Mouse (Mus musculus): ENCODE measurements around the gene Ighmbp2. TPM values are rescaled to one million over a fixed set of nuclear protein-coding genes. Genes with fewer than 3 reads are reported as not detected.

The Ighmbp2 gene
- polyA plus RNA-seq, 1 experiment from 2014 or later: 6.8 TPM

GRCm38 (mm10) chr19:3269279-3269678 lies 13.5 kb downstream of the Ighmbp2 start:
- Histone ChIP-seq H3K27ac (ENCODE audit: low read depth, low read length) (no peak overlapping the region), H3K9ac (ENCODE audit: low read length) (no peak overlapping the region), H3K9me3 (ENCODE audit: control insufficient read depth, low read length) (no peaks in the 10 kb centered on the region), H3K4me2 (no peak overlapping the region), H3K4me3 (ENCODE audit: low read depth, low read length) (no peak overlapping the region), H3K4me1 (ENCODE audit: control insufficient read depth, insufficient read depth, low read length) (no peaks in the 10 kb centered on the region), H3K36me3 (ENCODE audit: control insufficient read depth, insufficient read depth, low read length) (peaks cover 28% of the 10 kb centered on the region), H3K27me3 (ENCODE audit: control insufficient read depth, insufficient read depth, low read length) (no peaks in the 10 kb centered on the region)
- no peak for DNase-seq (ENCODE audit: low spot score, missing footprints)
- no peak for ATAC-seq (ENCODE audit: low FRiP score)
- 92% methylated on average over 9 of the region's 9 CpGs for WGBS

DNA sequence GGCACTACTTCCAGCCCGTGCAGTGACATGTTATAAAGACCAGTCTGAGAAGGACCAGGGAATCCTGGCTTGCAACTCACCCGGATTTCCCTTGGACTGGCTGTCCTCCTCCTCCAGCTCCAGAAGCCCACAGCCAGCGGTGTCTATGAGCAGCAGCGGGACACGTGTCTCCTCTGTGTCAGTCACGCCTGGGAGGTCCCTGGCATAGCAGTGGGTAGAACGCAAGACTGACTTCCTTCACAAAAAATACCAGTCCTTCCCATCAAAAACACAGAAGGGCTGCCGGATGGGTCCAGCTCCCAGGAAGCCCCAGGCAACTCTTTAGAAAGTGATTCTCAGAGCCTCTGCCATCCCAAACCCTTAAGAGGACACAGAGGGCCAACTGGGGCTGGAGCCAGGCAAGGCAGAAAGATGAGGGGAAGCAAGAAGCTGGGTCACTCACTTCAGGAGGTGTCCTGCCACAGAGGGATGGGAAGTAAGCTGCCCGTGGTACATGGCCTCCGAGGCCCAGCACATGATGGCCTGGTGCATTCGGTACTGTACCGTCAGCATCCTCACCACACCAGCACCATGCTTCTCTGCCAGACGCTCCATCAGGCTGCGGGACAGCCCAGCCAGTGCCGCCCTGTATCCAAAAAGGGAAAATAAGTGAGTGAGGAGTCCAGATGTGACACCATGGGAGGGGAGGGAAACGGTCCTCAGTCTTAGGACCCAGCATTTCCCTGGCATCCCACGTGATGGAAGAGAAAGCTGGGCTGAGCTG lies 14.4 kb downstream of the Ighmbp2 start:
- no peak for DNase-seq (ENCODE audit: low spot score, missing footprints)
- H3K27me3 ChIP-seq (ENCODE audit: control insufficient read depth, insufficient read depth, low read length): no peaks in the 10 kb centered on the region

DNA sequence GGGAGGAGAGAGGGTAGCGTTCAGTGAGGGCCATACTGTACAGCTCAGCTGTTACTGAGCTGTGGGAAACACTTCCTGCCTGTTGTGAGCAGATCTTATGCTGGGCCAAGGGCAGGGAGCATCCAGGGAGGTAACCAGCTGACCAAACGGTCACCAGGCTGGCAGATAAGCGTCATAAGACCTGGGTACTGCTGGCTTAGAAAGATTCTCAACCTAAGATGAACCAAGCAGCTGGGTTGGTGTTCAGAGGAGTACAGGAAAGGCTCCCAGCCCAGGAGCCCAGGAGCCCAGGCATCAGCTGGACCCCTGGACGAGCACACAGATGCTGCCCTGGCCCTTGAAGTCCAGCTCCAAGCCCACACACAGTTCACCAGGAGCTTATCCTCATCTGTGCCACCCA lies 15.5 kb downstream of the Ighmbp2 start:
- no peaks in the 10 kb centered on the region for H3K27me3 ChIP-seq (ENCODE audit: control insufficient read depth, insufficient read depth, low read length)
- no peak overlapping the region for H3K4me2 ChIP-seq
- DNase-seq (ENCODE audit: low spot score, missing footprints) (no peak), ATAC-seq (ENCODE audit: low FRiP score) (no peak)
- no peak overlapping the region for H3K4me3 ChIP-seq (ENCODE audit: low read depth, low read length)
- no peak overlapping the region for H3K27ac ChIP-seq (ENCODE audit: low read depth, low read length)
- no peaks in the 10 kb centered on the region for H3K9me3 ChIP-seq (ENCODE audit: control insufficient read depth, low read length)
- peaks cover 33% of the 10 kb centered on the region for H3K36me3 ChIP-seq (ENCODE audit: control insufficient read depth, insufficient read depth, low read length)
- H3K9ac ChIP-seq (ENCODE audit: low read length): no peak overlapping the region
- H3K4me1 ChIP-seq (ENCODE audit: control insufficient read depth, insufficient read depth, low read length): no peaks in the 10 kb centered on the region
- WGBS: 85% methylated on average over 4 of the region's 4 CpGs

More for the DNA sequence above, 14.4 kb downstream of the Ighmbp2 start:
- H3K4me2 ChIP-seq: no peak overlapping the region
- H3K4me1 ChIP-seq (ENCODE audit: control insufficient read depth, insufficient read depth, low read length): no peaks in the 10 kb centered on the region
- no peaks in the 10 kb centered on the region for H3K9me3 ChIP-seq (ENCODE audit: control insufficient read depth, low read length)
- no peak overlapping the region for H3K27ac ChIP-seq (ENCODE audit: low read depth, low read length)
- peaks cover 32% of the 10 kb centered on the region for H3K36me3 ChIP-seq (ENCODE audit: control insufficient read depth, insufficient read depth, low read length)
- no peak overlapping the region for H3K4me3 ChIP-seq (ENCODE audit: low read depth, low read length)
- ATAC-seq (ENCODE audit: low FRiP score): no peak
- WGBS: 93% methylated on average over 17 of the region's 17 CpGs
- no peak overlapping the region for H3K9ac ChIP-seq (ENCODE audit: low read length)

- Histone ChIP-seq H3K4me1 (ENCODE audit: control insufficient read depth, insufficient read depth, low read length) (no peaks in the 10 kb centered on the region), H3K4me3 (ENCODE audit: low read depth, low read length) (no peak overlapping the region), H3K27me3 (ENCODE audit: control insufficient read depth, insufficient read depth, low read length) (no peaks in the 10 kb centered on the region), H3K4me2 (no peak overlapping the region), H3K36me3 (ENCODE audit: control insufficient read depth, insufficient read depth, low read length) (peaks cover 33% of the 10 kb centered on the region), H3K27ac (ENCODE audit: low read depth, low read length) (no peak overlapping the region), H3K9me3 (ENCODE audit: control insufficient read depth, low read length) (no peaks in the 10 kb centered on the region), H3K9ac (ENCODE audit: low read length) (no peak overlapping the region)
- DNase-seq (ENCODE audit: low spot score, missing footprints) (no peak), ATAC-seq (ENCODE audit: low FRiP score) (no peak)
- 94% methylated on average over 4 of the region's 4 CpGs for WGBS
These were observed 16.1 kb downstream of the Ighmbp2 start for GRCm38 (mm10) chr19:3266676-3267075.

DNA sequence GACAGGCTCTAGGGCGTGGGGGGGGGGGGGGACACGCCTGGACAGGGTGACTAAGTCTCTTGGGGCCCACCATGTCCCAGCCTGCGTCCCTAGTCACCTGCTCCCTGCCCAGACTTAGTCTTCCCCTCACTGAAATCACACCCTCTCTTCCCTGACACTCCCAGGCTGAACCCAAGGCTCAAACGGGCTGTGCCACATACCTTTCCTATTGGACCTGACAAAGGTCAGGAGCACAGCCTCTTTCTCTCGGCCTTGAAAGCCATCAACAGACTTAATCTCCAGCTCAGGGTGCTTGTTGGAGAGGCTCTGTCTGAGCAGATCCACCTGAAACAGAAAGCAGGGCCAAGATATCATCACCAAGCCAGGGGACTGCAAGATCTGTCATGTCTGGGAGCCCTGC lies 16.7 kb downstream of the Ighmbp2 start:
- H3K9me3 ChIP-seq (ENCODE audit: control insufficient read depth, low read length): no peaks in the 10 kb centered on the region
- no peak overlapping the region for H3K9ac ChIP-seq (ENCODE audit: low read length)
- H3K36me3 ChIP-seq (ENCODE audit: control insufficient read depth, insufficient read depth, low read length): peaks cover 37% of the 10 kb centered on the region
- H3K4me2 ChIP-seq: no peak overlapping the region
- 90% methylated on average over 4 of the region's 5 CpGs for WGBS
- DNase-seq (ENCODE audit: low spot score, missing footprints) (no peak), ATAC-seq (ENCODE audit: low FRiP score) (no peak)
- H3K27me3 ChIP-seq (ENCODE audit: control insufficient read depth, insufficient read depth, low read length): no peaks in the 10 kb centered on the region
- H3K27ac ChIP-seq (ENCODE audit: low read depth, low read length): no peak overlapping the region
- H3K4me3 ChIP-seq (ENCODE audit: low read depth, low read length): no peak overlapping the region
- H3K4me1 ChIP-seq (ENCODE audit: control insufficient read depth, insufficient read depth, low read length): no peaks in the 10 kb centered on the region

DNA sequence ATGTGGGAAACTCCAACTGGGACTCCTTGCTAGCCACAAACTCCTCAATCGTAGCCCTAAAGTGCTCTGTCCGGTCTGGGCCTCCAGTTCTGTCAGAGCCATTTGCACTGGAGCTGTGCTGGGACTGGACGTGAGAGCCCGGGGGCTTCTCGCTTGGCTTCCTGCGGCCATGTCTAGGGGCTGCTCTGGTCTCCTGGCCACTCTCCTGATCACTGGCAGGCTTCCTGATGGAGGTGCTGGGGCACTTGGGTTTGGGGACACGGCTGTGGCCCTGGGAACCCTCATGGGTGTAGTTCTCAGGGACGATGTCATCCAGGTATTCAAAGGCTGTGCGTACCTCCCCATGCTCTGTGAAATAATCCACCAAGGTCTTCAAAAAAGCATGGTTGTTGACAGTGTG lies 17.6 kb downstream of the Ighmbp2 start:
- Histone ChIP-seq H3K9me3 (ENCODE audit: control insufficient read depth, low read length) (no peaks in the 10 kb centered on the region), H3K27me3 (ENCODE audit: control insufficient read depth, insufficient read depth, low read length) (no peaks in the 10 kb centered on the region), H3K9ac (ENCODE audit: low read length) (no peak overlapping the region), H3K4me3 (ENCODE audit: low read depth, low read length) (no peak overlapping the region), H3K27ac (ENCODE audit: low read depth, low read length) (no peak overlapping the region), H3K4me2 (no peak overlapping the region), H3K36me3 (ENCODE audit: control insufficient read depth, insufficient read depth, low read length) (peaks cover 34% of the 10 kb centered on the region), H3K4me1 (ENCODE audit: control insufficient read depth, insufficient read depth, low read length) (no peaks in the 10 kb centered on the region)
- no peak for DNase-seq (ENCODE audit: low spot score, missing footprints)
- 89% methylated on average over 9 of the region's 9 CpGs for WGBS
- no peak for ATAC-seq (ENCODE audit: low FRiP score)

DNA sequence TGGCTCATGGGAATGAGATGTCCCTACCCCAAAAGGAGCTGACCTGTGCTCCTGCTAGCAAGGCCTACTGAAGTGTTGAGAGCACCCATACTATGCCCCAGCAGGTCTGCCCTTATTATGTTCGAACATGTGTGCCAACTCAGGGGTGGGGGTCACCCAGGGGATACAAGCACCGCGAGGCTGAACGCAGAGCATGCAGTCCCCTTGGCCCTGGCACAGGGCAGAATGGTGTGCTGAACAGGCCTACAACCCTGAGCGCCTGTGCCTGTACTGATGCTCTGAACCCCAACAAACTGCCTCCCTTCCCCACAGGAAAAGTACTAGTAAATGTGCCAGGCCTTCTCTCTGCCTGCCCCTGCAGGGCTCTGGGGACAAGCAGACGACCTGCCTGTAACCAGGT lies 18.5 kb downstream of the Ighmbp2 start:
- Histone ChIP-seq H3K27ac (ENCODE audit: low read depth, low read length) (no peak overlapping the region), H3K4me2 (no peak overlapping the region), H3K4me3 (ENCODE audit: low read depth, low read length) (no peak overlapping the region), H3K9me3 (ENCODE audit: control insufficient read depth, low read length) (no peaks in the 10 kb centered on the region), H3K27me3 (ENCODE audit: control insufficient read depth, insufficient read depth, low read length) (no peaks in the 10 kb centered on the region), H3K4me1 (ENCODE audit: control insufficient read depth, insufficient read depth, low read length) (no peaks in the 10 kb centered on the region), H3K9ac (ENCODE audit: low read length) (no peak overlapping the region), H3K36me3 (ENCODE audit: control insufficient read depth, insufficient read depth, low read length) (peaks cover 33% of the 10 kb centered on the region)
- no peak for ATAC-seq (ENCODE audit: low FRiP score)
- WGBS: 94% methylated on average over 6 of the region's 6 CpGs
- DNase-seq (ENCODE audit: low spot score, missing footprints): no peak

DNA sequence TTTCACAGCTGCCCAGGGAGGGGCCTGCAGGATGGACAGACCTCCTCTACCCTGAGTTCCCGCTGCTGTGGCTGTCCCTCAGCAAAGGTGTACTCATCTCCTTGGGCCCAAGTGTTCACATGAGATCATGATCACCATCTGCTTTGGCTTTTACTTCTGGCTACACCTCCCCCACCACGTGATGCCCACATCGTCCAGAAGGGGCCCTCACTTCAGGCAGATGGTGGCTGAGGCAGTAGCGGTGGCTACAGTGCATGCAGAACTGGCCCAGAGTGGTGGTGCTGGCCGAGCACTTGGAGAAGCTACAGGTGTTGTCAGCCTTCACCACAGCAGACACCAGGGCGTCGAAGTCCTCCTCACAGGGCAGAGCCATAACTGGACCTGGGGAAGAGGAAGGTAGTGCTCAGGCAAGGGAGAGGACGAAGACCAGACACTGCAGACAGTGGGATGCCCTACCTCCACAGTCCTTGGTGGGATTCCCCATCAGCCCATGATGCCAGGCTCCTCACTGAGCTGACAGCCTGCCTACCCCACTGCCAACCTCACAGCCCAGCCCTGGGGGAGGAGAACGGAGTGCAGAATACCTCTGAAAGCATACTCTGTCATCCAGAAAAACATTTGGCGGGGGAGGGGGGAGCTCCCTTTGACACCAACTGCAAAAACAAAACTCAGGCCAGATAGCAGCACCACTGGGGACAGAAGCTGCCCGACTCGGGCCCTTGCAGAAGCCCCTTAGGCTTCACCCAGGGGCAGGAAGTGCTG lies 20.9 kb downstream of the Ighmbp2 start:
- no peaks in the 10 kb centered on the region for H3K4me1 ChIP-seq (ENCODE audit: control insufficient read depth, insufficient read depth, low read length)
- H3K27me3 ChIP-seq (ENCODE audit: control insufficient read depth, insufficient read depth, low read length): no peaks in the 10 kb centered on the region
- H3K9ac ChIP-seq (ENCODE audit: low read length): no peak overlapping the region
- no peak overlapping the region for H3K4me3 ChIP-seq (ENCODE audit: low read depth, low read length)
- WGBS: 89% methylated on average over 12 of the region's 12 CpGs
- H3K9me3 ChIP-seq (ENCODE audit: control insufficient read depth, low read length): no peaks in the 10 kb centered on the region
- ATAC-seq (ENCODE audit: low FRiP score) (no peak; the same call in 1 of the 2 replicates), DNase-seq (ENCODE audit: low spot score, missing footprints) (no peak)
- no peak overlapping the region for H3K4me2 ChIP-seq
- peaks cover 21% of the 10 kb centered on the region for H3K36me3 ChIP-seq (ENCODE audit: control insufficient read depth, insufficient read depth, low read length)
- H3K27ac ChIP-seq (ENCODE audit: low read depth, low read length): no peak overlapping the region

DNA sequence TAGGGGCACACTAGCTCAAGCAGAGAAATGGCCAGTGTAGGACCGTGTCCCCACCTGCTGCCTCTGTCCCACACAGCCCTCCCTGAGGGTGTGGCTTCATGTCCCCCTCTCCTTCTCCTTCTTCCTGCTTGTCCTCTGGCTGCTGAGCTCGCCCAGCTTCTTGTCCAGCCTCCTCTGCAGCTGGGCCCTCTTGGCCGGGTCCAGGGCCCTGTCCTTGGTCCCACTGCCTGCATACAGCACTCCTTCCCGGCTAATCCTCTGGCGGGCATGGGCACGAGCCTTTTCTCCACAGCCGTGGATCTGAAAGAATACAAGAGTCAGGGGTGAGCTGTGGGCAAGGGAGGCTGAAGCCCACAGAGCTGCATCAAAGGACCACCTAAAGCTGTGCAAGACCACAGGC lies 21.5 kb downstream of the Ighmbp2 start:
- DNase-seq (ENCODE audit: low spot score, missing footprints) (no peak), ATAC-seq (ENCODE audit: low FRiP score) (no peak)
- Histone ChIP-seq H3K36me3 (ENCODE audit: control insufficient read depth, insufficient read depth, low read length) (peaks cover 21% of the 10 kb centered on the region), H3K4me2 (no peak overlapping the region), H3K4me1 (ENCODE audit: control insufficient read depth, insufficient read depth, low read length) (no peaks in the 10 kb centered on the region), H3K9me3 (ENCODE audit: control insufficient read depth, low read length) (no peaks in the 10 kb centered on the region), H3K27ac (ENCODE audit: low read depth, low read length) (no peak overlapping the region), H3K27me3 (ENCODE audit: control insufficient read depth, insufficient read depth, low read length) (no peaks in the 10 kb centered on the region), H3K4me3 (ENCODE audit: low read depth, low read length) (no peak overlapping the region), H3K9ac (ENCODE audit: low read length) (no peak overlapping the region)
- 84% methylated on average over 7 of the region's 7 CpGs for WGBS
